Mouse (Mus musculus): Measurements from ENCODE around the gene Bud31.

Bud31 gene

DNA sequence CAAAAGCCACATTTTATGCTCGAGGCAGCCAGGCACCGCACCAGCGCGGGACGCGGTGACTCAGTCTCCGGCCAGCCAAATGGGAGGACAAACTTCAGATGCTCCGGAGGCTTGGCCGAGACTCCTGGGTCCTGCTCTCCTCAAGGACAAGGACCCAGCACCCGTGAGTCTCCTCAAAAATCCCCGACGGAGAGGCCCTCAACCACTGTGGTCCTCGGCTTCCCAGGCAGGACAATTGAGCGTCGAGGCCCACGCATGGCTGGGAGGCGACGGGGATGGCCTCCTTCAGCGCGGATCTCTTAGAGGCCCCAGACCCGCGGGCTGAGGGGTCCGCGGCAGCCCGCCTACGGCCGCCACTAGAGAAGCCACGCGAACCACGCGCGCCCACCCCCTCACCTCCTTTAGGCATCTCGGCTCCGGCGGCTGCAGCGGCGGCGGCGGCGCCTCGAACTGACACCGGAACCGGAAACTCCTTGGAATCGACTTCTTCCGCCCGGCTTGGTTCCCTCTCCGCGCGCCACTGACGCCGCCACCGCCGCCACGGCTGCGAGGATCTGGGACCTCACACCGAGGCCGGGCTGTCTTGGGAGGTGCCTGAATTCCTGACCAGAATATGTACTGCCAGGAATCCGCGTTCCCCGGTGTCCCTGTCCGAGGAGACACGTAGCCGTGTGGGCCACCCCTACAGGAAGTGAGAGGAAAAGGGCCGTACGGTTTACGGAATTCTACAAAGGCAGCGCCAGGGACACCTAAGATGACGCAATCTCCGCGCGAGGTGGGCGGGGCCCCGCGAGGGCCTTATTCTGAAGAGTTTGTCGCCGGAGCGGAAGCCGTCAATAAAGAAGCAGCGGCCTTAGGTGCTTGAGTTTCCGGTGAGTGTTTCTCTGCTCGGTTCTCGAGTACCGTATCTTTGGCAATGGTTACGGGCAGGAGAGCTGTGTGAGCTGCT lies at the start of gene Bud31, which contains the start of gene Pdap1:
Bud31 (plus strand) TSS at position 792 of the 949 bp plus-strand sequence.
Pdap1 (minus strand) TSS at position 668 of the 949 bp plus-strand sequence.
- under 1% methylated on average over 84 of the region's 84 CpGs for WGBS

DNA sequence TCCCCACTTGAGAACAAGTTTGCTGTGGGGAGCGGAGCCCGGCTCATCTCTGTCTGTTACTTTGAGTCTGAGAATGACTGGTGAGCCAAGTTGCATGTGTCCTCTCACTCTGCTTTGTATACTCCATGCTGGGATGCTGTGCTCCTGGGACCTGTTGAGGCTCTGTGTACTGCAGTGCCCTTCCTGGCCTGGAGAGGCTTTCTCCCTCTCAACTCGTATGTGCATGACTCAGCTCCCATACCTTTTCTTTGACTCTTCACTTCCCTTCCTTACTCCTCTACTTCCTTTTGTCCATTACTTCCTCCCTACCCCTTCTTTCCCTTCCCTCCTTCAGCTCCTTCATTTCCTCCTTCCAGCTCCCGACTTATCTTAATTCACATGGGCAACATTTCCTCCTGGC lies 44.0 kb upstream of the Bud31 start:
- 84% methylated on average over 4 of the region's 4 CpGs for WGBS

DNA sequence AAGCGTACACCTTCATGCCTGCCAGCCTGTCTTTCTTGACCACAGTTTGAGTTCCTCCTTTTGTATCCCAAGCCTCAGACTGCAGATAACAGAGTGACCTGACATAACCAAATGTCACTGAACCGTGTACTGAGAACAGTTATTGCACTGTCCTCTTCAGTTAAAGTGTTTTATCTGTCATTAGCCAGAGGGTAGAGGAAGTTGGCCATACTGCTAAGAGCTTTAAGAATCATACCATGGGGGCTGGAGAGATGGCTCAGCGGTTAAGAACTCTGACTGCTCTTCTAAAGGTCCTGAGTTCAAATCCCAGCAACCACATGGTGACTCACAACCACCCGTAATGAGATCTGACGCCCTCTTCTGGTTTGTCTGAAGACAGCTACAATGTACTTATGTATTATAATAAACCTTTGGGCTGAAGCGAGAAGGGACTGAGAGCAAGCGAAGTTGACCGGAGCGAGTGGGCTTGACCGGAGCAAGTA lies 41.8 kb upstream of the Bud31 start:
- 90% methylated on average over 10 of the region's 10 CpGs for WGBS

DNA sequence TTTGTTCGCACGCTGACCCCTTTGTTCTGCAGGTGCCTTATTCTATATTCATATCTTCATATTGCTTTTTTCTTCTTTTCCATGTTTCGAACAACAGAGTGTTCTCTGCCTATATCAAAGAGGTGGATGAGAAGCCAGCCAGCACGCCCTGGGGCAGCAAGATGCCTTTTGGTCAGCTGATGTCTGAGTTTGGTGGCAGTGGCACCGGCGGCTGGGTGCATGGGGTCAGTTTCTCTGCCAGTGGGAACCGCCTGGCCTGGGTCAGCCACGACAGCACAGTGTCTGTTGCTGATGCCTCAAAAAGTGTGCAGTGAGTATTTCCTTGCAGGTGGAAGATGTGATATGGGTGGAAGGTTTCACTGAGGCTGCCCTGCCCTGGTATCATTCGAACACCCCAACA lies 39.2 kb upstream of the Bud31 start:
- WGBS: 97% methylated on average over 9 of the region's 9 CpGs

DNA sequence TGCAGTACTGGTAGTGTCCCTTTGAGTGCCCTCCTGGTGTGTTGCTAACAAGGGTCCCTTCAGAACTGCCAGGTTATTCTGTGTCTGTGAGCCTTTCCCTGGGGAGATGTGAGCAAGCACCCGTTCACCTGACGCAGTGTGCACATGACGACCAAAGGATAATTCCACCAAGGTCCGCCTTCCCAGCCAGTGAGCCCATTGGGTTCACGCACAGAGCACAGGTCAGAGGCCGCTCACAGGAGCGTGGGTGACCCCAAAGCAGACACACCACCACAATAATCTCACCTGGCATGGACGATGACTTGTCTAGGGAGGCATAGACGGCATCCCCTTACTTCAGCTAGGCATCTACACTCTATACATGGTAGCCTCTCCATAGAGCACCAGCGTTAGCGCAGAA lies 38.7 kb upstream of the Bud31 start:
- 98% methylated on average over 11 of the region's 11 CpGs for WGBS

DNA sequence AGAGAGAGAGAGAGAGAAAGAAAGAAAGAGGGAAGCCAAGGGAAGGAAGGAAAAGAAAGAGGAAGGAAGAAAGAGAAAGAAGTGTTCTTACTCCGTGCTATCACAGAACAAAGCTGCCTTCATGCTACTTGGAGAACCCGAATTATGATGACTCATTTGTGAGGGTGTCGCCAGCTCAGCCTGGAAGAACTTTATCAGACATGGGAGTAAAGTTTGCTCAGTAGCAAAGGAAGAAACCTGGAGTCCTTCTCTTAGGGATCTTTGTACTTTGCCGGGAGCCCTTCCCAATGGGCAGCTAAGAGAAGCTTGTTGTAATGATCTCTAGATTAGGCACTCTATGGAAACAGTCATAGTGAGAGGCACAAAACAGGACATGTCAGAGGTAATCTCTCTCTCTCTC lies 37.5 kb upstream of the Bud31 start:
- 45% methylated on average over 4 of the region's 4 CpGs for WGBS

DNA sequence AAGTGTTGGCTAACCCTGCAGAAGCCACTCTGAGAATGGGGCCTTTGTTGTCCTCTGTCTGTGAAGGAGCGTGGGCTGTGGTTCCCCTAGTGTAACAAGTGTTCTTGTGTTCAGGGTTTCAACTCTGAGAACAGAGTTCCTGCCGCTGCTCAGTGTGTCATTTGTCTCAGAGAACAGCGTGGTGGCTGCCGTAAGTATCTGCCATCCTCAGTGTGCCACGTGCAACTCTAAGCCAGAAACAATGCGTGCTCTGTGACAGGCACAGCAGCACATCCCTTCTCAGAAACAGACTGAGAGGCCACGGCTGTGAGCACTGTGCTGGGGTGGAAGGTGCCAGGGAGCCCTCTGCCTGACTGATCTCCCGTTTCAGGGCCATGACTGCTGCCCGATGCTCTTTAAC lies 35.8 kb upstream of the Bud31 start:
- WGBS: 59% methylated on average over 9 of the region's 9 CpGs

DNA sequence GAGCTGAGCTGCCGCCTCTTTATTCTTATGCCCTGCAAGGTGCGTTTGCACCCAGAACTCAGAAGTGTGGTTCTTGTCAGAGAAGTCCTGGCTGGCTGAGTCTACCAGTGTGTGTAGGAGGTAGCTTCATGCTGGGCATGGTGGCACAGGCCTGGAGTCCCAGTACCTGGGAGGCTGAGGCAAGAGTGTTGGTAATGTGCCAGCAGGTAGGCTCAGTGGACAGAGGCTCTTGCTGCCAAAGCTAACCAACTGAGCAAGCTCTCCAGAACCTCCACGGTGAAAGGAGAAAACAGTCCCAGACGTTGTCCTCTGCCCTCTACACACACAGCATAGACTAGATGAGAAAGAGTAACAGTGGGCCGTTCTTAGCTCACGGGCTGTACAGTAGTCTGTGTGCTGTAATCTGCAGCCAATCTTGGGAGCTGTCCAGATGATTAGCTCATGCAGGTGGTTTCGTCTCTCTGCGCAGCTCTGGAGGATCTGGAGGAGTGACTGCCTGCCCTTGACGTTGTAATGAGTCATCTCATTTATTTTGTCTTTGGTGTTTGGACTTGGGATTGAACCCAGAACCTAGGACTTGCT lies 34.4 kb upstream of the Bud31 start:
- WGBS: 64% methylated on average over 9 of the region's 9 CpGs

DNA sequence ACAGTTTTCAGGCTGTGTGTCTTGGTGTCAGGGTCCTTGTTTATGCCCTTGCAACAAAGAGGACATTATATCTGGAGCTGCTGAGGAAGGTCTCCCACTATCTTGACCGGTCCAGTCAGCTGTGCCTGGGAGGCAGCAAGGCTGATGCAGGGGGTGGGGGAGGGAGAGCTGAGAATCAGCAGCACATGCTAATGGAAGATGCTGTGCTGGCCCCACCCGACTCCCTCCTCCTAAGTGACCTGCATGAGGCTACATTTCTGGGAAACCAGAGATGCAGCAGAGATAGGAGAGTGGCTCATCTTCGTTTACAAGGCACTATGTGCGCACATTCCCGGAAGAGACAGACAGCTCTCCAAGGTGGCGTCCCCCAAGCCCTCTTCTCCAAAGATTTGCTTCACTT lies 29.8 kb upstream of the Bud31 start:
- 84% methylated on average over 6 of the region's 6 CpGs for WGBS

DNA sequence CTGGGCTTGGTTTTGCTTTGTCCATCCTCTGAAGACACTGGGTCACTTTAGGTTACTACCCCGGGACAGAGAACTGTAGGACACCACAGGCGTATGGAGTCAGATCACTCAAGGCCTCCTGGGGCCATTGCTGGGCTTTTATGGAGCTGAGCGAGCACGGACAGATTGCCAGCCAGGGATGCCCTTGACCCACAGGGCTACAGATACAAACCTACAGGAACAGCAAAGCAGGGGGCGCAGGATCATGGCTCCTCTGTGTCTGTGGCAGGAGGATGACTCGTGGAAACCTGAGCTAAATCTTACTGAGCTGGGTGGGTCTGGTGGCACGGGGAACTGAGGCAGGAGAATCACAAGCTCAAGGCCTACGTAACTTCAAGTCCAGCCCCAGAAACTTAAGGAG lies 27.6 kb upstream of the Bud31 start:
- 88% methylated on average over 8 of the region's 8 CpGs for WGBS

DNA sequence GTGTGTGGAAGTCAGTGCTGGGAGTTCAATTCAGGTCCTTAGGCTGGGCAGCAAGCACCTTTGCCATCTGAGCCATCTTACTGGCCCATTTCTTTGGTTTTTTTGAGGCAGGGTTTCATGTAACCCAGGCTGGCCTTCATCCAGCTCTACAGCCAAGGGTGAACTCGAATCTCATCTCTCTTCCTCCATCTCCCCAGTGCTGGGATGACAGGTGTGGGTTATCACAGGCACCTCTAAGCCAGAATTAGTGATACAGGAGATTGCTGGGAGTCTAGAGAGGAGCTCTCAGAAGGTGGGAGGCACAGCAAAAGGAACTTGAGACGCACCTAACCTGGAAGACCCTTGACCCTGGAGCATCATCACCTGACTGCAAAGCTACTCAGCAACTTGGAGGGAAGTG lies 26.7 kb upstream of the Bud31 start:
- WGBS: 52% methylated on average over 2 of the region's 2 CpGs

DNA sequence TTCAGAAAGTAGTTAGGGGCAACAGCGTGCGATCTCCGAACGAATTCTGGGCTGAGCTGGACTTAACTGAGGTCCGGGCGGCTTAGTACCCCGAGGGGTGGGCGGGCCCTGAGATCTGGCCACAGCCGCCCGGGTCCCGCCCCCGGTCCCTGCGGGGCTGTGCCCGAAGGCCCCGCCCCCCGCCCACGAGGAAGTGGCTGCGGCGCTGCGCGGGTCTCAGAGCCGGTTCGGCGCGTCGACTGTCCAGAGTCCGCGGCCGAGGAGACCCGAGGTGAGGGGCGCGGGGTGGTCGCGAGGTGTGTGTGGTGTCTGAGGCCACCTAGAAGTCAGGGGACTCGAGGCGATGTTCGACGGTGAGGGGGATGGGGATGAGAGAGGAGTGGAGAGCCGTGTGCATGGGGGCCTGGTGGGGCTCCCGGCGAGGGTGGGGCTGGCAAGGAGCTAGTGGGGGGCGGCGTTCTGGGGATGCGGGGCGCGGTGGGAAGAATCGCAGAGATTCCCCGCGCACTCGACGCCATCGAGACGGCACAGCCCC lies 26.0 kb upstream of the Bud31 start, which contains the start of gene Arpc1b:
Arpc1b (plus strand) TSS at position 145 of the 535 bp plus-strand sequence.
- under 1% methylated on average over 53 of the region's 53 CpGs for WGBS

DNA sequence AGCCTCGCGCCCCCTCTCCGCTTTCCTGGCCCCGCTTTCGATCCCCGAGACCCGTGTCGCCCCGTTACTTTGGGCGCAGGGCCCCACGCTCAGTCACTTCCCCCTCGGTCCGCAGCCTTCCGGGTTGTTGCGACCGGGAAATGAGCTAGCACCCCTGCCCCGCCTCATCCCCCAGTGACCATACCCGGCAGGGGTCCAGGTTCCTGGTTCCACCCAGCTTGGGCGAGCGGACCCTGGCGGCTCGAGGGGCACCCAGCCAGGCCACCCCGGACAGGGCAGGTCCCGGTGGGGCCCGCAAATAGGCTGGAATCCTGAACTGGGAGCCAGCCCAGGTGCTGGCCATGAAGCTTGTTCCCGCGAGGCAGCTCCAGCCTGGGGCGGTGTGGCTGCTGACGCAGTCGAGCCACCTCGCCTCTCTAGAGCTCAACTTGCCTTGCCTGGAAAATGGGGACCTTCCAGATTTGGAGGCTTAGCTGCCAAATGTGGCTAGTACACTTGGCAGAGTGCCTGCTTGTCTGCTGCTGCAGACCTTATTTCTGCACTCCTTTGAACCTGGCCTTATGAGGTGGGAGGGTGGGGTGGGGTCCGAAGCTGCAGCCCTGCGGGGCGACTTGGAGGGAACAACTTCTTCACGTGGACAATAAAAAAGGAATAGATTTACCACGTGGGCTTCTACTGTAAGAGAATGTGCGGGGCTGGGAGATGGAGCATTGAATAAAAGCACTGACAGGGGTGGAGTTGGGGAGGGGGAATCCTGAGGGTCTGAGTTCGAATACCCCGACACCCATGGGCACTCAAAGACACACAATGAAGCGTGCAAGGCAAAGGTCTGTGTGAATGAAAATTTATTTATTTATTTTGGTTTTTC lies 25.3 kb upstream of the Bud31 start:
- 9% methylated on average over 38 of the region's 40 CpGs for WGBS

DNA sequence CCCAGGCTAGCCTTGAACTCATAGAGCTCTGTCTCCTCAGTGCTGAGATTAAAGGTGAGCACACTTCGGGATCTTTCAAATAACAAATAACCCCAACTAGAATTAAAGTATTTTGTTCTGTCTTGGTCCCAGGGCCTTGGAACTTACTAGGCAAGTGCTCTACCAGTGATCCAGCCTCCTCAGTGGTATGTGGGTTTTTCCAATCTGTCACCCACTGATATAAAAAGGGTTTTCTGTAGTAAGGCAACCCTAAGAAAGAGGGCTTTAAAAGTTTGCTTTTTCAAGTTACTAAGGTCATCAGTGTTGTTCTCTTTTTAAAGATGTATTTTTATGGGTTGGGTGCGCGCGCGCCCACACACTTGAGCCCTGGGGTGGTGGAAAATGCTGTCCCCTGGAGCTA lies 24.4 kb upstream of the Bud31 start:
- WGBS: 79% methylated on average over 5 of the region's 5 CpGs

DNA sequence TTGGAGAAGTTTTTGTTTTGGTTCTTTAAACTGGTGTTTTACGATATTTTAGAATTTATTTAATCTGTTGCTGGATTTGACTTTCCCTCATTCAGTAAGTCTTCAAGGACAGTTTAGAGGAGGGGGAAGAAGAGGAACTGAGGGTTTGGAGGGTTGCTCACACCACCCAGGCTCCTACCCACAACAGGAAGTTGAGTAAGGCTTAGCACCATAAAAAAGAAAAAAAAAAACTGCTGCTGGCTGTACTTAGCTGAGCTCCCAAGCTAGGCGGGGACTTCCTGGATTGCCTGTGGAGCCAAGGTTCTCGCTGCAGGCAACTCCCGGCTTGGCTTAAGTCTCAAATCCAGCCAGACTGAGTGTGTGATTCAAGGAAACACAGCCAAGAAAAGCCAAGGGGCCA lies 23.8 kb upstream of the Bud31 start:
- WGBS: 25% methylated on average over 4 of the region's 4 CpGs

DNA sequence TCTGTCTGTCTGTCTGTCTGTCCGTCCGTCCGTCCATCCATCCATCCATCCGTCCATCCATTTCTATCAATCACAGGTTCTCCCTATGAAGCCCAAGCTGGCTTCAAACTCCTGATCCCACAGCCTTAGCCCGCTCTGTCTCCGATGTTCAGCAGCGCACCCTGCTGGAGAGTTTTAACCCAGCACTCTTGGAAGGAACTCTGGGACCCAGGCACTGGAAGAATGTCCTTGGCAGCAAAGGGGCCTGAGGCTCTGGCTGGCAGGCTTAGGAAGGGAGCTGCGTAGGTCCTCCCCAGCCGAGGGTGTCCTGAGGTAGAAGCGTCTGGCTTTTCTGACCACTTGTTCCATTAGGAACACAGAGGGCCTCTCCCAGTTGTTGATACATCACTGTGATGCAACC lies 23.2 kb upstream of the Bud31 start:
- WGBS: 37% methylated on average over 10 of the region's 10 CpGs

DNA sequence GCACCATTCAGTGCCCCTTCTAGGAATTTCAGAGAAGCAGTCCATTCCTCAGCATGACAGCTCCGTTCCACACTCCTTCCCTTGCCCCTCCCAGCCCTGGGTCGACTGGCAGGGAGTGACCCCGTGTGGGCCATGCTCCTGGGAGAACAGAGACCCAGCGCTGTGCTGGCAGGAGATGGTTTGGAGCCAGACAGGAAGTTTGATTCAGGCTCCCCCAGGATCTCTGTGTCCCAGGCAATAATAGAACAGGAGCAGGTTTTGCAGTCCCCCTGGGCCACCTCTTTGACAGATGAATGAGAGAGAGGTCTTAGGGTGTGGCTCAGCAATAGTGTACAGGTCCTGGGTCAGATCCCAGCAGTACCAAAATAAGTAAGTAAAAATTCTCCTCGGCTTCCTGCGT lies 22.2 kb upstream of the Bud31 start:
- WGBS: 49% methylated on average over 6 of the region's 6 CpGs

DNA sequence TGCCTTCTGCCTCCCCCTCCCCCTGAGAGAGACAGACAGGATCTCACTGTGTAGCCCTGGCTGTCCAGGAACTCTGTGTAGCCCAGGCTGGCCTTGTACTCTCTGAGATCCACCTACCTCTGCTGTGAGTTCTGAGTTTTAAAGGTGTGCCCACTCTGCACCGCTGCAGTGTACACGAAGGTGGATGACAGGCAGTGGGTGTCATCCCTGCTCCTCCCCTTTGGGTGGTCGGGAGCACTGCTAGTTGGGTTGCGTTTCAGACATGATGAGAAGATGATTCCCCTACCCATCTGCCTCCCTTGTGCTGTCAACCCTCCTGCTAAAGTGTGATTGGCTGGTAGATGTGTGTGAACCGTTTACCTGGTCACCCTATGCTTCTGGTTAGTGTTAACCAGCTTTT lies 21.7 kb upstream of the Bud31 start:
- WGBS: 83% methylated on average over 5 of the region's 5 CpGs

DNA sequence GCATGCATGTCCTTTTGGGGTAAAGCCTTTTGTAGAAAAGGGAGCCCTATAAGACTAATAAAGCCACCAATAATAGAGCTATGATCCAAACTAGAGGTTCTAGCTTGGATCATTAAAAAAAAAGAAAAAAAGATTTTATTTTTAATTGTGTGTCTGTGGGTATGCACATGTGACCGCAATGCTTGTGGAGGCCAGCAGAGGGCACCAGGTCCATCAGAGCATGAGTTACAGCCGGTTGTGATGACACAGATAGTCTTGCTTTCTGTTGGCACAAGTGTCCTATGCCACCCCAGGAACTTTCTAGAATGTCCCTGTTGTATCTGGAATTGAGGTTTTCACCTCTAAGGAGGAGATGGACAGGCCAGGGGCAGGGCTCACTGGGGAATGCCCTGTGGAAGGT lies 20.8 kb upstream of the Bud31 start:
- WGBS: 89% methylated on average over 2 of the region's 2 CpGs

DNA sequence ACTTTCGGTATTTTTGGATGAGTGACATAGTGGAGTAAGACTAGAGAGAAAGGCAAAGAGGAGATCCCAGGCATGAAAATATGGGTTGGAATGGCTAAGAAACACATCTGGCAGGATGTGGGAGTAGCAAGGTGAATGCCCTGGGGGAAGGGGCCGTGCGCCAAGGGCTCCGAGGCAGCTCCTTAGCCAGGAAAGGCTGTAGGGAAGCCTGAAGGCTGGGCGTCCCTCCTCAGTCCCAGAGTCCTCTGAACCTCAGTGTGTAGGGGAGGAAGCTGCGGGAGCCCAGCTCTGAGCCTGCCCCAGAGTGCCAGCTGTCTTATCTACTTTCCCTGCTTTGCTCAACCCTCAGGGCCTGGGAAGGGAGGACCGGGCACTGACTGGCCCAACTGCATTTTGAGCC lies 19.2 kb upstream of the Bud31 start:
- 73% methylated on average over 7 of the region's 7 CpGs for WGBS

DNA sequence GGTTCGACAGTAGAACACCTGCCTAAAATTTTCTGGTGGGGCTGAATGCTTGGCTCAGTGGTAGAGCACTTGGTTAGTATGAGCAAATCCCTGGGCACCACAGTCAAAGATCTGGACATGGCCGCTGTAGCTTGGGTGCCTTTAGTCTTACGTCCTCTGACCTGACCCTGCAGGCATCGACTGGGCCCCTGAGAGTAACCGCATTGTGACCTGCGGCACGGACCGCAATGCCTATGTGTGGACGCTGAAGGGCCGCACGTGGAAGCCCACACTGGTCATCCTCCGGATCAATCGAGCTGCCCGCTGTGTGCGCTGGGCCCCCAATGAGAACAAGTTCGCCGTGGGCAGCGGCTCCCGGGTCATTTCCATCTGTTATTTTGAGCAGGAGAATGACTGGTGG lies 16.8 kb upstream of the Bud31 start:
- WGBS: 95% methylated on average over 19 of the region's 19 CpGs

DNA sequence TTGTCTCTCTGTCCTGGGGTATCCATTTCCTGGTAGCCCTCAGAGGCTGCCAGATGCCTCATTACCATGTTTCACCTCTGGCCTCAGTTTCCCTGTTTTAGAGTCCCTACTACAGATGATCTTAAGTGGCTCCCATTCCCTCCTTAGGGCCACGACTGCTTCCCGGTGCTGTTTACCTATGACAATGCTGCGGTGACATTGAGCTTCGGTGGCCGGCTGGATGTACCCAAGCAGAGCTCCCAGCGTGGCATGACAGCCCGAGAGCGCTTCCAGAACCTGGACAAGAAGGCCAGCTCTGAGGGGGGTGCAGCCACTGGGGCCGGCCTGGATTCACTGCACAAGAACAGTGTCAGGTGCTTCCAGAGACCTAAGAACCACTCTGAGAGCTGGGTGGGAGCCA lies 13.6 kb upstream of the Bud31 start:
- WGBS: 87% methylated on average over 9 of the region's 9 CpGs

All from cerebral cortex, adult 2 months (tissue).